Mouse (Mus musculus) ovary, postnatal 10 days (tissue): ENCODE data around the gene Gm20388.
A peak's percentile ranks its signal among the peaks of the same experiment; 100 is the strongest.
"Not testable (repeated sequence)": the region's sequence is repeated elsewhere in the genome, so short reads cannot be mapped to it uniquely, and the experiment has no call there.

Source experiments
- DNase-seq: peaks from one replicate; pipeline ENCODE4 v3.0.0; 2022; ENCODE audit warnings: low spot score

Gm20388 gene

GRCm38 (mm10) chr8:123015074-123015473 lies 3104.4 kb downstream of the Gm20388 start:
- DNase-seq = no peak

GRCm38 (mm10) chr8:123017143-123017542 lies 3106.5 kb downstream of the Gm20388 start:
- DNase-seq = no peak

- DNase-seq = no peak
These were observed 3108.0 kb downstream of the Gm20388 start for GRCm38 (mm10) chr8:123018484-123019164.

GRCm38 (mm10) chr8:123020084-123020483 lies 3109.4 kb downstream of the Gm20388 start:
- DNase-seq = no peak

- no peak for DNase-seq
These were observed 3110.2 kb downstream of the Gm20388 start for GRCm38 (mm10) chr8:123020859-123021258.

GRCm38 (mm10) chr8:123021259-123021658 lies 3110.6 kb downstream of the Gm20388 start:
- no peak for DNase-seq

- DNase-seq = no peak
These were observed 3112.1 kb downstream of the Gm20388 start for GRCm38 (mm10) chr8:123022727-123023126.

GRCm38 (mm10) chr8:123024226-123024625 lies 3113.6 kb downstream of the Gm20388 start:
- DNase-seq = no peak

- no peak for DNase-seq
These were observed 3115.3 kb downstream of the Gm20388 start for GRCm38 (mm10) chr8:123025951-123026351.

GRCm38 (mm10) chr8:123027786-123028185 lies 3117.1 kb downstream of the Gm20388 start:
- DNase-seq = no peak

- DNase-seq = not testable (repeated sequence)
These were observed 3119.4 kb downstream of the Gm20388 start for GRCm38 (mm10) chr8:123030091-123030490.

GRCm38 (mm10) chr8:123031321-123031978 lies 3120.8 kb downstream of the Gm20388 start:
- DNase-seq = no peak

- DNase-seq = no peak
These were observed 3122.1 kb downstream of the Gm20388 start for GRCm38 (mm10) chr8:123032730-123033129.

- DNase-seq = no peak
These were observed 3122.8 kb downstream of the Gm20388 start for GRCm38 (mm10) chr8:123033431-123033830.

GRCm38 (mm10) chr8:123034171-123034570 lies 3123.5 kb downstream of the Gm20388 start:
- DNase-seq = no peak

- no peak for DNase-seq
These were observed 3126.3 kb downstream of the Gm20388 start for GRCm38 (mm10) chr8:123036956-123037355.

GRCm38 (mm10) chr8:123037487-123037886 lies 3126.8 kb downstream of the Gm20388 start:
- DNase-seq = no peak

GRCm38 (mm10) chr8:123038351-123038750 lies 3127.7 kb downstream of the Gm20388 start:
- no peak for DNase-seq

GRCm38 (mm10) chr8:123039376-123040109 lies 3128.9 kb downstream of the Gm20388 start:
- DNase-seq = no peak

- no peak for DNase-seq
These were observed 3129.5 kb downstream of the Gm20388 start for GRCm38 (mm10) chr8:123040110-123040650.

- peak; percentile 44 for DNase-seq
These were observed 3130.6 kb downstream of the Gm20388 start for GRCm38 (mm10) chr8:123041008-123041773.

- DNase-seq = no peak
These were observed 3131.1 kb downstream of the Gm20388 start for GRCm38 (mm10) chr8:123041774-123042105.
